In genomic region chr7:126461626-126462025, GRCm38 (mm10) we compare ENCODE assay signal across 19 mouse cellular contexts. TPM values are rescaled to one million over a fixed set of nuclear protein-coding genes. Genes with fewer than 3 reads are reported as not detected.
DNase-seq lines count a peak whose midpoint lies in the region; ATAC-seq lines count a peak whose summit lies in the region.
"Had no signal": no experiment of that assay in that cellular context is flagged by ENCODE, and none has a peak within 500 bp of the region (broad histone marks: within the 10 kb centered on the region; RNA-seq: fewer than 3 reads in every experiment).

No protein-coding gene starts in this region.

- peak overlapping the region; percentile 59; the same call in 1 of the 2 replicates for H3K27ac ChIP-seq in kidney, embryonic 14.5 days (ENCODE audit: low read depth, low read length)
- H3K27ac ChIP-seq in embryonic facial prominence, embryonic 11.5 days (replicated peaks; ENCODE audit: low read depth, low read length) = no peak overlapping the region
- H3K27ac ChIP-seq in limb, embryonic 12.5 days = peak overlapping the region; percentile 62; the same call in 1 of the 2 replicates
- H3K27ac ChIP-seq: forebrain, embryonic 12.5 days; kidney, postnatal 0 days; midbrain, embryonic 10.5 days had no signal

- H3K4me1 ChIP-seq in kidney, embryonic 14.5 days (ENCODE audit: control insufficient read depth, insufficient read depth, low read length) = peaks cover 19% of the 10 kb centered on the region
- H3K4me1 ChIP-seq in embryonic facial prominence, embryonic 11.5 days (ENCODE audit: control insufficient read depth, insufficient read depth, low read length) = no peaks in the 10 kb centered on the region; the same call in 1 of the 2 replicates
- H3K4me1 ChIP-seq in limb, embryonic 12.5 days (replicated peaks) = peaks cover 37% of the 10 kb centered on the region
- H3K4me1 ChIP-seq: forebrain, embryonic 12.5 days had no signal

- peaks cover 5% of the 10 kb centered on the region; the same call in 1 of the 2 replicates for H3K36me3 ChIP-seq in kidney, embryonic 14.5 days (ENCODE audit: control insufficient read depth, insufficient read depth, low read length)
- no peaks in the 10 kb centered on the region for H3K36me3 ChIP-seq in embryonic facial prominence, embryonic 11.5 days (replicated peaks; ENCODE audit: control insufficient read depth, insufficient read depth, low read depth, low read length)
- H3K36me3 ChIP-seq in limb, embryonic 12.5 days = peaks cover 8% of the 10 kb centered on the region

- ATAC-seq in kidney, embryonic 14.5 days (ENCODE audit: low FRiP score, low TSS enrichment) = no peak
- ATAC-seq in embryonic facial prominence, embryonic 11.5 days (replicated peaks; ENCODE audit: insufficient number of reproducible peaks, low FRiP score, low TSS enrichment, low read depth) = 0 out of 2 replicates have a peak, but pooled peaks have one; percentile 24
- no peak for ATAC-seq in limb, embryonic 12.5 days (ENCODE audit: insufficient number of reproducible peaks, insufficient read depth, low FRiP score, low TSS enrichment, low read depth)

- H3K9ac ChIP-seq in kidney, embryonic 14.5 days (ENCODE audit: low read depth, low read length) = no peak overlapping the region
- no peak overlapping the region for H3K9ac ChIP-seq in embryonic facial prominence, embryonic 11.5 days (replicated peaks; ENCODE audit: low read length)
- 0 out of 2 replicates have a peak overlapping the region, but pooled peaks have one; percentile 40 for H3K9ac ChIP-seq in limb, embryonic 12.5 days (replicated peaks)
- H3K9ac ChIP-seq: forebrain, embryonic 12.5 days had no signal

- peak; percentile 35 to 65 for DNase-seq in gastrocnemius, adult 8-10 months (ENCODE audit: low spot score in 2 of 2)
- DNase-seq in gastrocnemius, adult 18-20 months (ENCODE audit: low spot score) = no peak
- DNase-seq in kidney, postnatal 4 days = no peak
- DNase-seq in embryonic facial prominence, embryonic 11.5 days (ENCODE audit: low spot score) = no peak
- no peak for DNase-seq in thymus, postnatal 14 days
- DNase-seq in embryo, embryonic 9.5 days (ENCODE audit: extremely low spot score) = no peak
- DNase-seq: cerebellum, postnatal 25 days; layer of hippocampus, adult 9-11 months; lung, adult 2 months; lung, postnatal 36 days; retina, postnatal 1 day; right cerebral cortex, postnatal 4 days; thymus, adult 18-20 months had no signal

- WGBS in kidney, embryonic 14.5 days = 49% methylated on average over 3 of the region's 3 CpGs
- 47% methylated on average over 3 of the region's 3 CpGs for WGBS in embryonic facial prominence, embryonic 11.5 days
- 65% methylated on average over 3 of the region's 3 CpGs for WGBS in limb, embryonic 12.5 days

- H3K4me2 ChIP-seq in kidney, embryonic 14.5 days (replicated peaks; ENCODE audit: low read depth, low read length) = no peak overlapping the region
- no peak overlapping the region for H3K4me2 ChIP-seq in embryonic facial prominence, embryonic 11.5 days (ENCODE audit: low read depth, low read length)
- H3K4me2 ChIP-seq in limb, embryonic 12.5 days = peak overlapping the region; percentile 23
- H3K4me2 ChIP-seq: forebrain, embryonic 12.5 days had no signal

- H3K9me3 ChIP-seq in kidney, embryonic 14.5 days (ENCODE audit: control insufficient read depth, low read length) = no peaks in the 10 kb centered on the region
- no peaks in the 10 kb centered on the region for H3K9me3 ChIP-seq in embryonic facial prominence, embryonic 11.5 days (replicated peaks; ENCODE audit: control insufficient read depth, low read length)
- no peaks in the 10 kb centered on the region for H3K9me3 ChIP-seq in limb, embryonic 12.5 days
- H3K9me3 ChIP-seq: forebrain, embryonic 12.5 days; midbrain, embryonic 10.5 days had no signal

- H3K27me3 ChIP-seq in kidney, embryonic 14.5 days (ENCODE audit: control insufficient read depth, insufficient read depth, low read length) = no peaks in the 10 kb centered on the region
- no peaks in the 10 kb centered on the region for H3K27me3 ChIP-seq in embryonic facial prominence, embryonic 11.5 days (ENCODE audit: control insufficient read depth, insufficient read depth, low read length)
- H3K27me3 ChIP-seq in limb, embryonic 12.5 days = peaks cover 6% of the 10 kb centered on the region; the same call in 1 of the 2 replicates
- H3K27me3 ChIP-seq: CH12.LX had no signal

- H3K4me3 ChIP-seq in kidney, embryonic 14.5 days (ENCODE audit: low read length) = no peak overlapping the region
- H3K4me3 ChIP-seq in embryonic facial prominence, embryonic 11.5 days (ENCODE audit: low read depth, low read length) = no peak overlapping the region
- peak overlapping the region; percentile 5; the same call in 1 of the 2 replicates for H3K4me3 ChIP-seq in limb, embryonic 12.5 days (replicated peaks)
- H3K4me3 ChIP-seq: forebrain, embryonic 12.5 days; midbrain, embryonic 10.5 days had no signal

RNA-seq across cellular contexts. Expression of gene Atp2a1, which starts 1.3 kb away (rescaled TPM):
- over 10,000 TPM; 27,209 to 31,432 (median 30,252) TPM for total RNA-seq in gastrocnemius, adult 8-10 months (2022)
- total RNA-seq in gastrocnemius, adult 18-20 months (2021) = over 10,000 TPM; 23,271 to 27,147 TPM
- 1.3 and 1.6 TPM in 2 replicates for polyA plus RNA-seq in kidney, embryonic 14.5 days (2014; fragmentation: Nextera tagmentation; extraction: Ambion mirVana)
- 6.6 and 6.7 TPM in 2 replicates for polyA plus RNA-seq in embryonic facial prominence, embryonic 11.5 days (2014; fragmentation: Nextera tagmentation; extraction: Ambion mirVana)
- polyA plus RNA-seq in limb, embryonic 12.5 days (2016; fragmentation: Nextera tagmentation; extraction: Ambion mirVana) = 52.5 and 54.1 TPM in 2 replicates

RNA-seq across cellular contexts. Expression of gene Sh2b1, which starts 13.6 kb away (rescaled TPM):
- 10 to 100 TPM; 45.9 to 57.4 (median 49.0) TPM for total RNA-seq in gastrocnemius, adult 8-10 months (2022)
- total RNA-seq in gastrocnemius, adult 18-20 months (2021) = 10 to 100 TPM; 49.2 to 51.0 TPM
- polyA plus RNA-seq in kidney, embryonic 14.5 days (2014; fragmentation: Nextera tagmentation; extraction: Ambion mirVana) = 36.9 and 47.1 TPM in 2 replicates
- polyA plus RNA-seq in embryonic facial prominence, embryonic 11.5 days (2014; fragmentation: Nextera tagmentation; extraction: Ambion mirVana) = 36.3 and 39.3 TPM in 2 replicates
- polyA plus RNA-seq in limb, embryonic 12.5 days (2016; fragmentation: Nextera tagmentation; extraction: Ambion mirVana) = 57.8 and 59.9 TPM in 2 replicates

RNA-seq across cellular contexts. Expression of gene Tufm, which starts 25.5 kb away (rescaled TPM):
- 100 to 1,000 TPM; 116 to 151 (median 137) TPM for total RNA-seq in gastrocnemius, adult 8-10 months (2022)
- total RNA-seq in gastrocnemius, adult 18-20 months (2021) = 100 to 1,000 TPM; 118 to 124 TPM
- 145 and 159 TPM in 2 replicates for polyA plus RNA-seq in kidney, embryonic 14.5 days (2014; fragmentation: Nextera tagmentation; extraction: Ambion mirVana)
- 158 and 159 TPM in 2 replicates for polyA plus RNA-seq in embryonic facial prominence, embryonic 11.5 days (2014; fragmentation: Nextera tagmentation; extraction: Ambion mirVana)
- polyA plus RNA-seq in limb, embryonic 12.5 days (2016; fragmentation: Nextera tagmentation; extraction: Ambion mirVana) = 137 and 140 TPM in 2 replicates

RNA-seq across cellular contexts. Expression of gene Rabep2, which starts 33.1 kb away (rescaled TPM):
- 10 to 100 TPM; 10.5 to 19.2 (median 15.1) TPM for total RNA-seq in gastrocnemius, adult 8-10 months (2022)
- 10 to 100 TPM; 10.6 to 13.1 TPM for total RNA-seq in gastrocnemius, adult 18-20 months (2021)
- polyA plus RNA-seq in kidney, embryonic 14.5 days (2014; fragmentation: Nextera tagmentation; extraction: Ambion mirVana) = 24.8 and 30.5 TPM in 2 replicates
- polyA plus RNA-seq in embryonic facial prominence, embryonic 11.5 days (2014; fragmentation: Nextera tagmentation; extraction: Ambion mirVana) = 18.6 and 24.8 TPM in 2 replicates
- 37.1 and 37.7 TPM in 2 replicates for polyA plus RNA-seq in limb, embryonic 12.5 days (2016; fragmentation: Nextera tagmentation; extraction: Ambion mirVana)

RNA-seq across cellular contexts. Expression of gene Atxn2l, which starts 41.6 kb away (rescaled TPM):
- 10 to 100 TPM; 25.4 to 32.4 (median 29.9) TPM for total RNA-seq in gastrocnemius, adult 8-10 months (2022)
- total RNA-seq in gastrocnemius, adult 18-20 months (2021) = 10 to 100 TPM; 28.4 to 33.1 TPM
- 39.9 and 59.7 TPM in 2 replicates for polyA plus RNA-seq in kidney, embryonic 14.5 days (2014; fragmentation: Nextera tagmentation; extraction: Ambion mirVana)
- 44.8 and 46.2 TPM in 2 replicates for polyA plus RNA-seq in embryonic facial prominence, embryonic 11.5 days (2014; fragmentation: Nextera tagmentation; extraction: Ambion mirVana)
- 59.6 and 65.8 TPM in 2 replicates for polyA plus RNA-seq in limb, embryonic 12.5 days (2016; fragmentation: Nextera tagmentation; extraction: Ambion mirVana)

Comparison
In these comparisons a context has a peak if more than half of its experiments do, and no peak if none do; other contexts are left out.
1. DNase-seq: peak in gastrocnemius, adult 8-10 months (2 of 2); none in gastrocnemius, adult 18-20 months (single experiment), kidney, postnatal 4 days (0 of 2), embryonic facial prominence, embryonic 11.5 days (single experiment), thymus, postnatal 14 days (single experiment) and embryo, embryonic 9.5 days (single experiment).